Mouse (Mus musculus) stomach, postnatal 0 days (tissue): ENCODE data around the gene Dennd4b. TPM values are rescaled to one million over a fixed set of nuclear protein-coding genes. Genes with fewer than 3 reads are reported as not detected.
"Not testable (repeated sequence)": the region's sequence is repeated elsewhere in the genome, so short reads cannot be mapped to it uniquely, and the experiment has no call there.

ENCODE experiments used
- ATAC-seq: fragments of 200-750 bp; cut with Nextera tagmentation; 2 replicates; pipeline ENCODE4 v1.8.0; 2017; ENCODE audit not compliant: low FRiP score, low TSS enrichment
- DNase-seq: peaks from one replicate; pipeline ENCODE4 v3.0.0-alpha.2; 2016; ENCODE audit warnings: low spot score
- H3K27ac ChIP-seq: fragments of 300-500 bp; sonication (generic); replicated peaks from 2 replicates; pipeline ENCODE4 v1.5.1; 2014; ENCODE audit warnings: mild to moderate bottlenecking, control low read depth
- H3K27me3 ChIP-seq: fragments of 300-500 bp; sonication (generic); 2 replicates; pipeline ENCODE4 v1.6.1; 2014; ENCODE audit warnings: low read length; ENCODE audit not compliant: control insufficient read depth, insufficient read depth
- H3K36me3 ChIP-seq: fragments of 300-500 bp; sonication (generic); 2 replicates; pipeline ENCODE4 v1.6.1; 2014; ENCODE audit warnings: low read length, mixed read lengths; ENCODE audit not compliant: control insufficient read depth, insufficient read depth
- H3K4me1 ChIP-seq: fragments of 300-500 bp; sonication (generic); replicated peaks from 2 replicates; pipeline ENCODE4 v1.6.1; 2014; ENCODE audit warnings: antibody characterized with exemption; ENCODE audit not compliant: control insufficient read depth, insufficient read depth
- H3K4me2 ChIP-seq: fragments of 300-500 bp; sonication (generic); replicated peaks from 2 replicates; pipeline ENCODE4 v1.6.1; 2014; ENCODE audit warnings: low read depth, mild to moderate bottlenecking, control low read depth, moderate library complexity
- H3K4me3 ChIP-seq: fragments of 300-500 bp; sonication (generic); 2 replicates; pipeline ENCODE4 v1.5.1; 2014; ENCODE audit warnings: low read depth, low read length, control low read depth
- H3K9ac ChIP-seq: fragments of 300-500 bp; sonication (generic); 2 replicates; pipeline ENCODE4 v1.6.1; 2014; ENCODE audit warnings: mild to moderate bottlenecking, low read length, control low read depth, mixed read lengths
- H3K9me3 ChIP-seq: fragments of 300-500 bp; sonication (generic); 2 replicates; pipeline ENCODE4 v1.6.1; 2016; ENCODE audit warnings: low read length; ENCODE audit not compliant: control insufficient read depth
- CTCF ChIP-seq: IDR thresholded peaks from 2 replicates; pipeline ENCODE4 v1.5.1; 2016; ENCODE audit warnings: antibody characterized with exemption, low read depth, mild to moderate bottlenecking, moderate library complexity
- EP300 ChIP-seq: optimal IDR thresholded peaks from 2 replicates; pipeline ENCODE3; 2016; ENCODE audit warnings: antibody characterized with exemption
- WGBS: fragments of 180-500 bp; shearing (Covaris S2); extraction: QIAGEN DNeasy Blood & Tissue Kit; methylation state at CpG from one replicate; pipeline ENCODE4 v1.1.7; 2014; 5-methylcytosine and 5-hydroxymethylcytosine counted together
- polyA plus RNA-seq: library from polyadenylated mRNA; unstranded; fragments of >200 nt; fragmentation: Nextera tagmentation; extraction: Ambion mirVana; gene quantifications from 2 replicates; pipeline ENCODE4 v1.2.1, GENCODE M21; 2015

Gene Dennd4b
- polyA plus RNA-seq, 1 experiment from 2014 or later, result 0.95 TPM

GRCm38 (mm10) chr3:90277793-90278192 lies 12.8 kb downstream of the Dennd4b start:
- no peak overlapping the region for H3K4me2 ChIP-seq
- DNase-seq (no peak), ATAC-seq (no peak)
- no peaks in the 10 kb centered on the region for H3K4me1 ChIP-seq
- no peak for TF ChIP-seq CTCF
- no peak for TF ChIP-seq EP300
- H3K4me3 ChIP-seq, result no peak overlapping the region
- H3K9ac ChIP-seq, result no peak overlapping the region
- H3K27me3 ChIP-seq, result no peaks in the 10 kb centered on the region
- H3K27ac ChIP-seq, result no peak overlapping the region
- H3K9me3 ChIP-seq, result no peaks in the 10 kb centered on the region
- H3K36me3 ChIP-seq, result no peaks in the 10 kb centered on the region; the same call in 1 of the 2 replicates
- WGBS, result 91% methylated on average over 9 of the region's 9 CpGs

DNA sequence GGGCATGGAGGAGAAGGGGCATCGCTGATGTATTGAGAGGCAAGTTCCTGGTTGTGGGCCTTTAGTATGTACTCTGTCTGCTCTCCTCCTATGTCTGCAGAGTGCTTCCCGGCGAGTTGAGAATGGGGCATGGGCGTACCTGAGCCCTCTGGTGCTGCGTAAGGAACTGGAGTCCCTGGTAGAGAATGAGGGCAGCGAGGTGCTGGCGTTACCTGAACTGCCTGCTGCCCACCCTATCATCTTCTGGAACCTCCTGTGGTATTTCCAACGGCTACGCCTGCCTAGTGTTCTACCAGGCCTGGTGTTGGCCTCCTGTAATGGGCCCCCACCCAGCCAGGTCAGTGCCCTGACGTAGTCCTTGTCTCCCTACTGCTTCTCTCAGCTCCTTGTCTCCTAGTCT lies 13.2 kb downstream of the Dennd4b start:
- Histone ChIP-seq H3K4me3 (no peak overlapping the region), H3K27ac (no peak overlapping the region), H3K27me3 (no peaks in the 10 kb centered on the region), H3K4me2 (no peak overlapping the region), H3K9ac (no peak overlapping the region), H3K36me3 (no peaks in the 10 kb centered on the region; the same call in 1 of the 2 replicates), H3K4me1 (no peaks in the 10 kb centered on the region), H3K9me3 (no peaks in the 10 kb centered on the region)
- no peak for DNase-seq
- TF ChIP-seq CTCF (no peak), EP300 (no peak)
- 93% methylated on average over 10 of the region's 10 CpGs for WGBS
- no peak for ATAC-seq

- 96% methylated on average over 9 of the region's 9 CpGs for WGBS
- Histone ChIP-seq H3K4me2 (no peak overlapping the region), H3K4me3 (no peak overlapping the region), H3K27ac (no peak overlapping the region), H3K4me1 (no peaks in the 10 kb centered on the region), H3K36me3 (no peaks in the 10 kb centered on the region; the same call in 1 of the 2 replicates), H3K9me3 (no peaks in the 10 kb centered on the region), H3K9ac (no peak overlapping the region), H3K27me3 (no peaks in the 10 kb centered on the region)
- no peak for TF ChIP-seq CTCF
- TF ChIP-seq EP300, result no peak
- DNase-seq (no peak), ATAC-seq (no peak)
Measured at GRCm38 (mm10) chr3:90279216-90279615, 14.2 kb downstream of the Dennd4b start.

- DNase-seq, result no peak
- Histone ChIP-seq H3K4me1 (no peaks in the 10 kb centered on the region), H3K27me3 (no peaks in the 10 kb centered on the region), H3K9me3 (no peaks in the 10 kb centered on the region), H3K4me3 (no peak overlapping the region), H3K36me3 (no peaks in the 10 kb centered on the region; the same call in 1 of the 2 replicates), H3K9ac (no peak overlapping the region), H3K4me2 (no peak overlapping the region), H3K27ac (no peak overlapping the region)
- 94% methylated on average over 7 of the region's 7 CpGs for WGBS
- no peak for ATAC-seq
- TF ChIP-seq EP300, result no peak
- no peak for TF ChIP-seq CTCF
Measured at GRCm38 (mm10) chr3:90279743-90280142, 14.8 kb downstream of the Dennd4b start.

DNA sequence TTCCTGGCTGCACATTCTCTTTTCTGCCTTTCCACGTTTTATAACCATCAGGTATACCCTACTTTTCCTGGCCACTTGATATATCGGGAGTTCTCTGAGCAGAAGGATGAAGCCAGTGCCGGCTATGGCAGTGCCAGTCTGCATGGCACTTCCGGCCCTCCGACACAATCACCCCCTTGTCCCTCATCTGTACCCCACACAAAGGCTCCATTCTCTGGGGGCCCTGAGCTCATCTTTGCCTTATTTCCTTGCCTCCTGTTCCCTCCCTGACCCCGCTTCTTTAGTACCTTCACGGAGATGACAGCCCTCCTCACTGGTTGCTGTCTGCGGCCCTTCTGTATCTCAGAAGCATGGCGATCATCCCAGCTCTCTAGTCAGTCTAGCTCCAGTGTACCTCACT lies 15.7 kb downstream of the Dennd4b start:
- Histone ChIP-seq H3K27ac (no peak overlapping the region), H3K4me2 (no peak overlapping the region), H3K9ac (no peak overlapping the region), H3K27me3 (no peaks in the 10 kb centered on the region), H3K36me3 (no peaks in the 10 kb centered on the region; the same call in 1 of the 2 replicates), H3K4me3 (no peak overlapping the region), H3K4me1 (no peaks in the 10 kb centered on the region), H3K9me3 (no peaks in the 10 kb centered on the region)
- 89% methylated on average over 9 of the region's 9 CpGs for WGBS
- no peak for ATAC-seq
- DNase-seq, result no peak
- TF ChIP-seq CTCF (no peak), EP300 (no peak)

DNA sequence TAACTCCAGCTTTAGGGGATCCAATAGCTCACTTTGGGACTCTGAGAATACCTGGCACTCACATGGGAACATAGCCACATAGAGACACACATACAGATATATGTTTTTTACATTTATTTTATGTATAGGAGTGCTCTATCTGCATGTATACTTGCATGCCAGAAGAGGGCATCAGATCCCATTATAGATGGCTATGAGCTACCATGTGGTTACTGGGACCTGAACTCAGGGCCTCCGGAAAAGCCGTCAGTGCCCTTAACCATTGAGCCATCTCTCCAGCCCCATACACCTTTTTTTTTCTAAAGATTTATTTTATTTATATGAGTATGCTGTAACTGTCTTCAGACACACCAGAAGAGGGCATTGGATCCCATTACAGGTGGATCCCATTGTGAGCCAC lies 19.2 kb downstream of the Dennd4b start:
- no peaks in the 10 kb centered on the region for H3K27me3 ChIP-seq
- WGBS, result 93% methylated on average over 2 of the region's 2 CpGs
- no peak for DNase-seq

DNA sequence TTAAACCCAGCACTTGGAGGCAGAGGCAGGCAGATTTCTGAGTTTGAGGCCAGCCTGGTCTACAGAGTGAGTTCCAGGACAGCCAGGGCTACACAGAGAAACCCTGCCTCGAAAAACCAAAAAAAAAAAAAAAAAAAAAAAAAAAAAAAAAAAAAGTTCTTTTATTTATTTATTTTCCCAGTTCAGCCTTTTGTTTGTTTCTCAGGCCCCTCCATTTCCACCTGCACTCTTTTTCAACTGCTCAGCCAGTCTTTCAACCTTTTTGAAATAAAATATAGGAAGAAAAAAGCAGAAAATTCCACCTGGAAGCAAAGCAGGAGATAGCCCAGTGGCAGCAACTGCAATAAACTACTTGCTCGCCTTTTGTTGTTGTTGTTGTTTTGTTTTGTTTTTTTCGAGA lies 24.4 kb downstream of the Dennd4b start:
- not testable (repeated sequence) for DNase-seq, H3K9ac ChIP-seq, H3K4me2 ChIP-seq, H3K4me1 ChIP-seq, H3K4me3 ChIP-seq, H3K27me3 ChIP-seq, H3K36me3 ChIP-seq, H3K27ac ChIP-seq, H3K9me3 ChIP-seq, ATAC-seq
- WGBS, result 59% methylated on average over 3 of the region's 3 CpGs

More for the DNA sequence above, 19.2 kb downstream of the Dennd4b start:
- Histone ChIP-seq H3K27ac (no peak overlapping the region), H3K4me2 (no peak overlapping the region), H3K9ac (no peak overlapping the region), H3K4me1 (no peaks in the 10 kb centered on the region), H3K9me3 (no peaks in the 10 kb centered on the region), H3K4me3 (no peak overlapping the region), H3K36me3 (no peaks in the 10 kb centered on the region)
- no peak for TF ChIP-seq EP300
- peak; percentile 30 for TF ChIP-seq CTCF
- ATAC-seq, result no peak
